Mouse (Mus musculus): Measurements from ENCODE around the gene Kdm4c. TPM values are rescaled to one million over a fixed set of nuclear protein-coding genes. Genes with fewer than 3 reads are reported as not detected.

Kdm4c gene
- total and polyA plus RNA-seq, 3 experiments = 7.5 to 8.4 TPM; not detected in 1

GRCm38 (mm10) chr4:74233534-74233933 lies 8.8 kb upstream of the Kdm4c start:
- H3K27ac ChIP-seq (ENCODE audit: control insufficient read depth, low read depth, low read length) = no peak overlapping the region
- H3K4me1 ChIP-seq (ENCODE audit: control insufficient read depth in 1 of 2, insufficient read depth in 2 of 2, low read length in 2 of 2) = no peaks in the 10 kb centered on the region
- no peak overlapping the region for H3K9ac ChIP-seq (ENCODE audit: control insufficient read depth, low read depth, low read length, poor library complexity, severe bottlenecking)
- no peak for TF ChIP-seq MAZ (IDR thresholded peaks at IDR 0.05; ENCODE audit: low read depth, low read length)
- no peak for TF ChIP-seq ELF1 (IDR thresholded peaks at IDR 0.05; ENCODE audit: low read depth, low read length)
- TF ChIP-seq MXI1 (IDR thresholded peaks at IDR 0.05; ENCODE audit: low read depth, low read length) = no peak
- no peak for TF ChIP-seq CHD2 (IDR thresholded peaks at IDR 0.05; ENCODE audit: low read length)
- TF ChIP-seq TAL1 (IDR thresholded peaks at IDR 0.05; ENCODE audit: low read length) = no peak
- DNase-seq (ENCODE audit: low read depth, low spot score) = no peak
- no peaks in the 10 kb centered on the region for H3K36me3 ChIP-seq (ENCODE audit: control insufficient read depth in 1 of 2, insufficient read depth in 2 of 2, low read length in 2 of 2)
- no peak overlapping the region for H3K4me3 ChIP-seq (ENCODE audit: control insufficient read depth in 1 of 2, insufficient read depth in 1 of 2, low read depth in 2 of 2, low read length in 2 of 2)
- no peaks in the 10 kb centered on the region for H3K79me2 ChIP-seq (ENCODE audit: control insufficient read depth, insufficient read depth, low read length, poor library complexity)
- no peaks in the 10 kb centered on the region for H3K27me3 ChIP-seq (ENCODE audit: control insufficient read depth in 1 of 2, insufficient read depth in 2 of 2, low read length in 2 of 2)
- no peaks in the 10 kb centered on the region for H3K9me3 ChIP-seq (replicated peaks; ENCODE audit: insufficient read depth, low read length)

GRCm38 (mm10) chr4:74251348-74252244 lies 9.3 kb downstream of the Kdm4c start:
- Histone ChIP-seq H3K9me3 (replicated peaks; ENCODE audit: insufficient read depth, low read length) (no peaks in the 10 kb centered on the region), H3K9ac (ENCODE audit: control insufficient read depth, low read depth, low read length, poor library complexity, severe bottlenecking) (peak overlapping the region; percentile 94), H3K4me1 (ENCODE audit: control insufficient read depth in 1 of 2, insufficient read depth in 2 of 2, low read length in 2 of 2) (peaks cover 0 to 2% of the 10 kb centered on the region in 2 experiments; a peak in 2 of 4 replicates), H3K79me2 (ENCODE audit: control insufficient read depth, insufficient read depth, low read length, poor library complexity) (peaks cover 26% of the 10 kb centered on the region), H3K27ac (ENCODE audit: control insufficient read depth, low read depth, low read length) (peak overlapping the region; percentile 88), H3K27me3 (ENCODE audit: control insufficient read depth in 1 of 2, insufficient read depth in 2 of 2, low read length in 2 of 2) (no peaks in the 10 kb centered on the region), H3K36me3 (ENCODE audit: control insufficient read depth in 1 of 2, insufficient read depth in 2 of 2, low read length in 2 of 2) (peaks cover 0 to 9% of the 10 kb centered on the region in 2 experiments; a peak in 1 of 4 replicates), H3K4me3 (ENCODE audit: control insufficient read depth in 1 of 2, insufficient read depth in 1 of 2, low read depth in 2 of 2, low read length in 2 of 2) (peak overlapping the region; percentile 65 to 90)
- peak; percentile 96 for TF ChIP-seq TBP (IDR thresholded peaks at IDR 0.05; ENCODE audit: low read depth, low read length)
- TF ChIP-seq UBTF (IDR thresholded peaks at IDR 0.05; ENCODE audit: borderline replicate concordance, insufficient read depth, low read depth, low read length) = 0 out of 2 replicates have a peak, but pooled peaks have one; percentile 10
- TF ChIP-seq HCFC1 (IDR thresholded peaks at IDR 0.05; ENCODE audit: low read depth, low read length) = peak; percentile 65
- TF ChIP-seq JUND (IDR thresholded peaks at IDR 0.05; ENCODE audit: low read depth, low read length) = no peak
- TF ChIP-seq MXI1 (IDR thresholded peaks at IDR 0.05; ENCODE audit: low read depth, low read length) = peak; percentile 73
- no peak for TF ChIP-seq MAFK (IDR thresholded peaks at IDR 0.05; ENCODE audit: borderline replicate concordance, low read depth, low read length)
- 0 out of 2 replicates have a peak, but pooled peaks have one; percentile 5 for TF ChIP-seq TCF12 (IDR thresholded peaks at IDR 0.05; ENCODE audit: low read depth, low read length)
- TF ChIP-seq NELFE (IDR thresholded peaks at IDR 0.05; ENCODE audit: low read depth, low read length) = peak; percentile 98
- peak; percentile 83 for TF ChIP-seq SIN3A (IDR thresholded peaks at IDR 0.05; ENCODE audit: low read length)
- no peak for TF ChIP-seq EP300 (IDR thresholded peaks at IDR 0.05; ENCODE audit: low read depth in 1 of 2, low read length in 2 of 2)
- TF ChIP-seq USF2 (IDR thresholded peaks at IDR 0.05; ENCODE audit: borderline replicate concordance in 1 of 2, insufficient read depth in 1 of 2, low read depth in 1 of 2, low read length in 2 of 2) = peak; percentile 96 to 99
- peak; percentile 99 for TF ChIP-seq USF1 (IDR thresholded peaks at IDR 0.05; ENCODE audit: low read depth, low read length)
- TF ChIP-seq MAX (IDR thresholded peaks at IDR 0.05; ENCODE audit: low read length) = peak; percentile 99
- no peak for TF ChIP-seq POLR2AphosphoS5 (IDR thresholded peaks at IDR 0.05; ENCODE audit: borderline replicate concordance, low read depth, low read length)
- TF ChIP-seq MAZ (IDR thresholded peaks at IDR 0.05; ENCODE audit: low read depth, low read length) = peak; percentile 83; the same call in 1 of the 2 replicates
- peak; percentile 92 for TF ChIP-seq NRF1 (IDR thresholded peaks at IDR 0.05; ENCODE audit: insufficient read depth, low read depth, low read length, poor library complexity, severe bottlenecking)
- TF ChIP-seq ETS1 (IDR thresholded peaks at IDR 0.05; ENCODE audit: low read depth, low read length) = 0 out of 2 replicates have a peak, but pooled peaks have one; percentile 5
- TF ChIP-seq POLR2AphosphoS2 (IDR thresholded peaks at IDR 0.05; ENCODE audit: low read length) = peak; percentile 94
- peak; percentile 84 to 100 for TF ChIP-seq POLR2A (IDR thresholded peaks at IDR 0.05; ENCODE audit: control insufficient read depth in 1 of 2, insufficient read depth in 1 of 2, low read depth in 1 of 2, low read length in 2 of 2, poor library complexity in 1 of 2)
- peak; percentile 96 for TF ChIP-seq ZMIZ1 (IDR thresholded peaks at IDR 0.05; ENCODE audit: low read depth, low read length)
- TF ChIP-seq RAD21 (IDR thresholded peaks at IDR 0.05; ENCODE audit: low read depth, low read length) = no peak
- peak; percentile 86 for TF ChIP-seq ELF1 (IDR thresholded peaks at IDR 0.05; ENCODE audit: low read depth, low read length)
- peak; percentile 96 for DNase-seq (ENCODE audit: low read depth, low spot score)
